Mouse (Mus musculus) layer of hippocampus, adult 9-10 months (tissue): ENCODE measurements around the gene Nfib.

Experiments
- DNase-seq: peaks from one replicate; pipeline ENCODE4 v3.0.0; 2022; ENCODE audit warnings: low spot score

Gene Nfib

GRCm38 (mm10) chr4:82704841-82705794 is at the start of gene Nfib:
Gene Nfib (minus strand): TSS chr4:82705750.
- no peak for DNase-seq

GRCm38 (mm10) chr4:82735764-82736163 is 30.2 kb upstream of the Nfib start:
- DNase-seq, result no peak

GRCm38 (mm10) chr4:82734765-82735481 is 29.4 kb upstream of the Nfib start:
- DNase-seq, result no peak

- DNase-seq, result no peak
Measured at GRCm38 (mm10) chr4:82734348-82734747, 28.8 kb upstream of the Nfib start.

- no peak for DNase-seq
Measured at GRCm38 (mm10) chr4:82733636-82734035, 28.1 kb upstream of the Nfib start.

GRCm38 (mm10) chr4:82730248-82730887 is 24.8 kb upstream of the Nfib start:
- no peak for DNase-seq

GRCm38 (mm10) chr4:82724058-82724457 is 18.5 kb upstream of the Nfib start:
- no peak for DNase-seq

- DNase-seq, result no peak
Measured at GRCm38 (mm10) chr4:82723048-82723447, 17.5 kb upstream of the Nfib start.

- no peak for DNase-seq
Measured at GRCm38 (mm10) chr4:82715833-82716232, 10.3 kb upstream of the Nfib start.

- no peak for DNase-seq
Measured at GRCm38 (mm10) chr4:82711611-82712295, 6.2 kb upstream of the Nfib start.

GRCm38 (mm10) chr4:82709666-82710065 is 4.1 kb upstream of the Nfib start:
- DNase-seq, result no peak

GRCm38 (mm10) chr4:82706012-82706411 is 462 bp upstream of the Nfib start:
- no peak for DNase-seq

GRCm38 (mm10) chr4:82704079-82704830 is 1.3 kb downstream of the Nfib start:
- DNase-seq, result no peak

GRCm38 (mm10) chr4:82702808-82703207 is 2.7 kb downstream of the Nfib start:
- DNase-seq, result no peak

- DNase-seq, result no peak
Measured at GRCm38 (mm10) chr4:82699504-82699903, 6.0 kb downstream of the Nfib start.

- no peak for DNase-seq
Measured at GRCm38 (mm10) chr4:82698616-82699015, 6.9 kb downstream of the Nfib start.

- no peak for DNase-seq
Measured at GRCm38 (mm10) chr4:82697151-82697550, 8.4 kb downstream of the Nfib start.

GRCm38 (mm10) chr4:82695760-82696501 is 9.6 kb downstream of the Nfib start:
- no peak for DNase-seq

- no peak for DNase-seq
Measured at GRCm38 (mm10) chr4:82692009-82692326, 13.6 kb downstream of the Nfib start.

GRCm38 (mm10) chr4:82691126-82692008 is 14.2 kb downstream of the Nfib start:
- no peak for DNase-seq
